19 mouse cellular contexts compared by ENCODE assay signal in genomic region chr5:97200655-97201054, GRCm38 (mm10).
"Had no signal": no experiment of that assay in that cellular context is flagged by ENCODE, and none has a peak within 500 bp of the region (broad histone marks: within the 10 kb centered on the region; RNA-seq: fewer than 3 reads in every experiment).

No protein-coding gene starts in this region.

- H3K36me3 ChIP-seq: kidney, embryonic 15.5 days; liver, embryonic 13.5 days; midbrain, embryonic 12.5 days had no signal

- H3K4me1 ChIP-seq: kidney, embryonic 15.5 days; liver, embryonic 13.5 days had no signal

- ATAC-seq: midbrain, embryonic 16.5 days had no signal

- H3K27me3 ChIP-seq: kidney, embryonic 15.5 days; liver, embryonic 13.5 days; midbrain, embryonic 12.5 days had no signal

- H3K9me3 ChIP-seq: kidney, embryonic 15.5 days; liver, embryonic 13.5 days; midbrain, embryonic 12.5 days had no signal

- H3K27ac ChIP-seq: kidney, embryonic 15.5 days; left cerebral cortex, adult 2 months; liver, embryonic 13.5 days; midbrain, embryonic 12.5 days; stomach, postnatal 0 days had no signal

- H3K4me3 ChIP-seq: kidney, embryonic 15.5 days; left cerebral cortex, adult 2 months; liver, embryonic 13.5 days; midbrain, embryonic 12.5 days had no signal

- H3K4me2 ChIP-seq: kidney, embryonic 15.5 days; liver, embryonic 13.5 days; midbrain, embryonic 12.5 days had no signal

- H3K9ac ChIP-seq: kidney, embryonic 15.5 days; liver, embryonic 13.5 days; midbrain, embryonic 12.5 days had no signal

- DNase-seq: kidney, adult 11 months; kidney, adult 8-10 months; kidney, postnatal 10 days; kidney, postnatal 36 days; layer of hippocampus, postnatal 36 days; liver, embryonic 13.5 days; lung, adult 2 months; lung, postnatal 14 days; lung, postnatal 4 days; retina, postnatal 1 day; right cerebral cortex, postnatal 25 days; thymus, adult 2 months; thymus, postnatal 14 days; thymus, postnatal 4 days had no signal
